Mouse (Mus musculus) CH12.LX (cell line): ENCODE measurements at regions not wholly inside any gene's neighbourhood (a gene's known extent, or its start where the extent isn't known, plus 50 kb on each side); places are given as distances from the start of the nearest gene placed in this dataset.

Experiments
- DNase-seq: peaks from one replicate; pipeline ENCODE4 v3.0.0-alpha.2; 2013; ENCODE audit errors: extremely low read depth
- H3K27ac ChIP-seq: 2 replicates; pipeline ENCODE4 v1.5.1; 2012; ENCODE audit warnings: low read depth, mild to moderate bottlenecking, control low read depth, moderate library complexity; ENCODE audit not compliant: insufficient read depth
- H3K27me3 ChIP-seq: replicated peaks from 2 replicates; pipeline ENCODE3; 2012; ENCODE audit warnings: inconsistent platforms
- H3K36me3 ChIP-seq, 2 experiments: replicated peaks in 1 of 2; 2 replicates each; pipeline versions ENCODE3 to v1.6.1; 2012; ENCODE audit warnings: inconsistent platforms in 1 of 2, low read length in 1 of 2, mild to moderate bottlenecking in 1 of 2, mixed read lengths in 1 of 2, moderate library complexity in 1 of 2; ENCODE audit not compliant: control insufficient read depth in 1 of 2, insufficient read depth in 1 of 2
- H3K4me1 ChIP-seq, 2 experiments: 2 replicates each; pipeline ENCODE4 v1.6.1; 2012; ENCODE audit warnings: inconsistent platforms in 1 of 2, moderate library complexity in 1 of 2; ENCODE audit not compliant: insufficient read depth in 2 of 2, control insufficient read depth in 1 of 2
- H3K4me2 ChIP-seq: 2 replicates; pipeline ENCODE4 v1.6.1; 2012; ENCODE audit warnings: low read depth, mild to moderate bottlenecking, control low read depth; ENCODE audit not compliant: poor library complexity, insufficient read depth, severe bottlenecking
- H3K4me3 ChIP-seq, 3 experiments: fragments of 150-350 bp in 1 of 3; sonication (generic) in 1 of 3; replicated peaks in 1 of 3; 2 replicates each; pipeline versions ENCODE3 to v1.5.1; 2011 to 2012; ENCODE audit warnings: low read depth in 2 of 3, low read length in 2 of 3, mild to moderate bottlenecking in 2 of 3, moderate library complexity in 2 of 3, control low read depth in 1 of 3, improper control_type of control experiment in 1 of 3, inconsistent platforms in 1 of 3, mixed read lengths in 1 of 3; ENCODE audit not compliant: poor library complexity in 1 of 3
- H3K79me2 ChIP-seq: replicated peaks from 2 replicates; pipeline ENCODE4 v1.6.1; 2012; ENCODE audit warnings: mild to moderate bottlenecking, moderate library complexity; ENCODE audit not compliant: control insufficient read depth, poor library complexity, insufficient read depth, severe bottlenecking; ENCODE audit errors: extremely low read depth
- H3K9ac ChIP-seq: 2 replicates; pipeline ENCODE4 v1.6.1; 2012; ENCODE audit warnings: low read depth, mild to moderate bottlenecking, control low read depth, moderate library complexity; ENCODE audit not compliant: insufficient read depth
- H3K9me3 ChIP-seq: replicated peaks from 2 replicates; pipeline ENCODE3; 2012; ENCODE audit warnings: low read length, inconsistent platforms, mixed read lengths
- BHLHE40 ChIP-seq: IDR thresholded peaks from 2 replicates; pipeline ENCODE4 v1.6.1; 2011; ENCODE audit warnings: mild to moderate bottlenecking, low read depth, low read length, improper control_type of control experiment
- CHD1 ChIP-seq: IDR thresholded peaks from 2 replicates; pipeline ENCODE4 v1.6.1; 2012; ENCODE audit warnings: low read depth, low read length, improper control_type of control experiment, inconsistent platforms
- CHD2 ChIP-seq: IDR thresholded peaks from 2 replicates; pipeline ENCODE4 v1.6.1; 2011; ENCODE audit warnings: low read length, improper control_type of control experiment
- CTCF ChIP-seq, 2 experiments: IDR thresholded peaks in 1 of 2; conservative IDR thresholded peaks in 1 of 2; 2 replicates each; pipeline ENCODE4 v1.5.1; 2011 to 2012; ENCODE audit warnings: low read depth in 2 of 2, low read length in 2 of 2, improper control_type of control experiment in 1 of 2, inconsistent platforms in 1 of 2, mild to moderate bottlenecking in 1 of 2, moderate library complexity in 1 of 2
- E2F4 ChIP-seq: IDR thresholded peaks from 2 replicates; pipeline ENCODE4 v1.6.1; 2011; ENCODE audit warnings: low read depth, low read length, improper control_type of control experiment; ENCODE audit not compliant: insufficient replicate concordance
- ELF1 ChIP-seq: IDR thresholded peaks from 2 replicates; pipeline ENCODE4 v1.6.1; 2014; ENCODE audit warnings: low read depth, mild to moderate bottlenecking, inconsistent platforms, low read length, improper control_type of control experiment
- EP300 ChIP-seq: IDR thresholded peaks from 2 replicates; pipeline ENCODE4 v1.6.1; 2011; ENCODE audit warnings: low read length, improper control_type of control experiment
- GABPA ChIP-seq: IDR thresholded peaks from 2 replicates; pipeline ENCODE4 v1.6.1; 2012; ENCODE audit warnings: low read depth, low read length, improper control_type of control experiment, inconsistent platforms; ENCODE audit not compliant: insufficient replicate concordance
- JUN ChIP-seq: IDR thresholded peaks from 2 replicates; pipeline ENCODE4 v1.6.1; 2011; ENCODE audit warnings: low read depth, mild to moderate bottlenecking, low read length, improper control_type of control experiment, moderate library complexity; ENCODE audit not compliant: insufficient read depth
- JUND ChIP-seq: conservative IDR thresholded peaks from 2 replicates; pipeline ENCODE4 v1.6.1; 2011; ENCODE audit warnings: low read depth, low read length, improper control_type of control experiment
- MAFK ChIP-seq: IDR thresholded peaks from 2 replicates; pipeline ENCODE4 v1.6.1; 2011; ENCODE audit warnings: low read length, improper control_type of control experiment; ENCODE audit not compliant: insufficient replicate concordance
- MAX ChIP-seq: IDR thresholded peaks from 2 replicates; pipeline ENCODE4 v1.6.1; 2011; ENCODE audit warnings: low read length, improper control_type of control experiment
- MEF2A ChIP-seq: IDR thresholded peaks from 2 replicates; pipeline ENCODE4 v1.6.1; 2014; ENCODE audit warnings: low read depth, mild to moderate bottlenecking, inconsistent platforms, low read length, improper control_type of control experiment, borderline replicate concordance
- MYC ChIP-seq: IDR thresholded peaks from 2 replicates; pipeline ENCODE4 v1.6.1; 2011; ENCODE audit warnings: low read depth, mild to moderate bottlenecking, improper control_type of control experiment, low read length
- NELFE ChIP-seq: IDR thresholded peaks from 2 replicates; pipeline ENCODE4 v1.6.1; 2011; ENCODE audit warnings: low read depth, low read length, improper control_type of control experiment
- POLR2A ChIP-seq: IDR thresholded peaks from 2 replicates; pipeline ENCODE4 v1.6.1; 2011; ENCODE audit warnings: low read depth, mild to moderate bottlenecking, improper control_type of control experiment, low read length
- POLR2AphosphoS2 ChIP-seq: IDR thresholded peaks from 2 replicates; pipeline ENCODE4 v1.6.1; 2011; ENCODE audit warnings: low read depth, low read length, improper control_type of control experiment
- RAD21 ChIP-seq: IDR thresholded peaks from 2 replicates; pipeline ENCODE4 v1.6.1; 2011; ENCODE audit warnings: low read depth, mild to moderate bottlenecking, low read length, improper control_type of control experiment, moderate library complexity
- RCOR1 ChIP-seq: conservative IDR thresholded peaks from 2 replicates; pipeline ENCODE4 v1.6.1; 2012; ENCODE audit warnings: low read depth, mild to moderate bottlenecking, inconsistent platforms, low read length, improper control_type of control experiment
- SMC3 ChIP-seq: IDR thresholded peaks from 2 replicates; pipeline ENCODE4 v1.6.1; 2011; ENCODE audit warnings: low read depth, low read length, improper control_type of control experiment
- TBP ChIP-seq: conservative IDR thresholded peaks from 2 replicates; pipeline ENCODE4 v1.6.1; 2011; ENCODE audit warnings: low read depth, low read length, improper control_type of control experiment
- TCF12 ChIP-seq: IDR thresholded peaks from 2 replicates; pipeline ENCODE4 v1.6.1; 2014; ENCODE audit warnings: low read depth, mild to moderate bottlenecking, inconsistent platforms, low read length, improper control_type of control experiment
- UBTF ChIP-seq: IDR thresholded peaks from 2 replicates; pipeline ENCODE4 v1.6.1; 2012; ENCODE audit warnings: low read depth, mild to moderate bottlenecking, inconsistent platforms, low read length, improper control_type of control experiment, moderate library complexity
- USF1 ChIP-seq: IDR thresholded peaks from 2 replicates; pipeline ENCODE4 v1.6.1; 2014; ENCODE audit warnings: low read depth, mild to moderate bottlenecking, inconsistent platforms, low read length, improper control_type of control experiment
- USF2 ChIP-seq: conservative IDR thresholded peaks from 2 replicates; pipeline ENCODE4 v1.6.1; 2011; ENCODE audit warnings: low read depth, low read length, improper control_type of control experiment
- ZC3H11A ChIP-seq: IDR thresholded peaks from 2 replicates; pipeline ENCODE4 v1.6.1; 2012; ENCODE audit warnings: low read depth, mild to moderate bottlenecking, inconsistent platforms, low read length, improper control_type of control experiment
- ZKSCAN1 ChIP-seq: IDR thresholded peaks from 2 replicates; pipeline ENCODE4 v1.6.1; 2012; ENCODE audit warnings: low read depth, inconsistent platforms, low read length, improper control_type of control experiment, borderline replicate concordance
- ZMIZ1 ChIP-seq: IDR thresholded peaks from 2 replicates; pipeline ENCODE4 v1.6.1; 2012; ENCODE audit warnings: low read depth, mild to moderate bottlenecking, inconsistent platforms, low read length, improper control_type of control experiment
- dilution Hi-C: fragments of 300-500 bp; cut with MboI; formaldehyde crosslinking; loops from 2 replicates; pipeline ENCODE4 v1.14.3; 2020; ENCODE audit warnings: low sequenced_read_pairs; ENCODE audit not compliant: extremely low pct_unique_long_range_greater_than_20kb, extremely low pct_ligation_motif_present
- in situ Hi-C: fragments of 300-500 bp; cut with MboI; formaldehyde crosslinking; loops from 3 replicates; pipeline ENCODE4 v1.14.3; 2019; ENCODE audit warnings: low sequenced_read_pairs, low pct_ligation_motif_present, low pct_unique_long_range_greater_than_20kb, mixed read lengths

- no peaks in the 10 kb centered on the region for H3K79me2 ChIP-seq
- no peaks in the 10 kb centered on the region for H3K36me3 ChIP-seq
- H3K4me2 ChIP-seq, result no peak overlapping the region
- in situ Hi-C loops, result no loop called here
- no peaks in the 10 kb centered on the region for H3K27me3 ChIP-seq
- dilution Hi-C loops, result no loop called here
- H3K9ac ChIP-seq, result no peak overlapping the region
- no peaks in the 10 kb centered on the region; a peak in 2 of 4 replicates for H3K4me1 ChIP-seq
- no peak overlapping the region for H3K27ac ChIP-seq
- H3K4me3 ChIP-seq, result no peak overlapping the region
- no peak for TF ChIP-seq MYC
- DNase-seq, result no peak
- no peaks in the 10 kb centered on the region for H3K9me3 ChIP-seq
Observed at GRCm38 (mm10) chr15:97173233-97173632, 73.7 kb upstream of the Pced1b start.

GRCm38 (mm10) chr15:97170074-97170473 lies 76.8 kb upstream of the Pced1b start:
- dilution Hi-C loops, result no loop called here

GRCm38 (mm10) chr15:97169381-97169780 lies 77.5 kb upstream of the Pced1b start:
- Histone ChIP-seq H3K27ac (no peak overlapping the region), H3K9ac (no peak overlapping the region), H3K4me3 (no peak overlapping the region), H3K36me3 (no peaks in the 10 kb centered on the region), H3K79me2 (no peaks in the 10 kb centered on the region), H3K9me3 (no peaks in the 10 kb centered on the region), H3K4me1 (no peaks in the 10 kb centered on the region; a peak in 1 of 4 replicates), H3K27me3 (no peaks in the 10 kb centered on the region), H3K4me2 (no peak overlapping the region)
- in situ Hi-C loops (no loop called here), dilution Hi-C loops (no loop called here)
- no peak for DNase-seq
- TF ChIP-seq ZKSCAN1 (no peak), RAD21 (no peak), BHLHE40 (no peak), TBP (no peak), USF2 (no peak), GABPA (no peak), CTCF (conservative IDR thresholded peaks at IDR 0.05 in 1 of 2, IDR thresholded peaks at IDR 0.05 in 1 of 2; ENCODE audit: low read depth in 2 of 2, low read length in 2 of 2) (no peak), JUND (no peak), RCOR1 (no peak), ELF1 (no peak), ZMIZ1 (no peak), USF1 (no peak), ZC3H11A (no peak)

More at GRCm38 (mm10) chr15:97170074-97170473, 76.8 kb upstream of the Pced1b start:
- no peak overlapping the region for H3K4me3 ChIP-seq
- no peaks in the 10 kb centered on the region for H3K27me3 ChIP-seq
- H3K79me2 ChIP-seq, result no peaks in the 10 kb centered on the region
- H3K4me2 ChIP-seq, result no peak overlapping the region
- no peak overlapping the region for H3K27ac ChIP-seq
- H3K9ac ChIP-seq, result no peak overlapping the region
- no peak for DNase-seq
- H3K36me3 ChIP-seq, result no peaks in the 10 kb centered on the region
- no peaks in the 10 kb centered on the region; a peak in 2 of 4 replicates for H3K4me1 ChIP-seq
- TF ChIP-seq RAD21, result no peak
- TF ChIP-seq USF1, result no peak
- no peak for TF ChIP-seq UBTF
- no peak for TF ChIP-seq CTCF (conservative IDR thresholded peaks at IDR 0.05 in 1 of 2, IDR thresholded peaks at IDR 0.05 in 1 of 2; ENCODE audit: low read depth in 2 of 2, low read length in 2 of 2)
- TF ChIP-seq MEF2A, result no peak
- no peak for TF ChIP-seq TCF12
- no peak for TF ChIP-seq POLR2A
- no peak for TF ChIP-seq BHLHE40
- TF ChIP-seq EP300, result no peak
- TF ChIP-seq MAFK, result no peak
- no peak for TF ChIP-seq JUN
- no peak for TF ChIP-seq POLR2AphosphoS2
- no peak for TF ChIP-seq MAX
- TF ChIP-seq E2F4, result no peak
- TF ChIP-seq GABPA, result no peak
- no peak for TF ChIP-seq NELFE
- no peak for TF ChIP-seq CHD1
- no peak for TF ChIP-seq CHD2
- TF ChIP-seq SMC3, result no peak
- H3K9me3 ChIP-seq, result no peaks in the 10 kb centered on the region
- in situ Hi-C loops, result no loop called here
